Comparison of ENCODE assay signal across 12 mouse cellular contexts in the genomic region with DNA sequence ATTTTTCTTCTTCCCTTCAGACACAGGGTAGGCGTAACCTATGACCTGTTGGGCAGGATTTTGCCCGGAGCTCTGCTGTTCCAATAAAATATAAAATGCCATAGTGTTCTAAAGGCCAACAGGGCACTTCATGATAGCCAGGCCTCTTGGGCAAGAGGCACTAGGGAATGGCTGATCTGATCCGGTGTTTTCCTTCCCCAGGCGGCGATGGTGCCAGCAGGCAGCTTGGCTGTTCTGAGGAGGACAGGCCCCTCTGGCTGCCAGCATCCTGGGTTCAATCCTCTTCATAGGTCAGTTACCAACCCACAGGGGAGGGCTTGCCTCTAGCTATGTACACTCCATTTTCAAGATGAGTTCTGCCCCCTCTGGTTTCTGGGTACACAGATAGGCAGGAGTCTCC. TPM values are rescaled to one million over a fixed set of nuclear protein-coding genes. Genes with fewer than 3 reads are reported as not detected.
A peak's percentile ranks its signal among the peaks of the same experiment; 100 is the strongest.
DNase-seq lines count a peak whose midpoint lies in the region; ATAC-seq and TF ChIP-seq lines count a peak whose summit lies in the region.
"Had no signal": no experiment of that assay in that cellular context is flagged by ENCODE, and none has a peak within 500 bp of the region (broad histone marks: within the 10 kb centered on the region; RNA-seq: fewer than 3 reads in every experiment).

No protein-coding gene starts in this region.

- no peaks in the 10 kb centered on the region for H3K27me3 ChIP-seq in intestine, postnatal 0 days (replicated peaks; ENCODE audit: control insufficient read depth, insufficient read depth, low read length)
- no peaks in the 10 kb centered on the region for H3K27me3 ChIP-seq in intestine, embryonic 16.5 days (replicated peaks; ENCODE audit: control insufficient read depth, insufficient read depth, low read length)
- no peaks in the 10 kb centered on the region for H3K27me3 ChIP-seq in midbrain, embryonic 16.5 days (ENCODE audit: control insufficient read depth, insufficient read depth, low read depth, low read length)
- peaks cover 6% of the 10 kb centered on the region for H3K27me3 ChIP-seq in midbrain, embryonic 10.5 days (ENCODE audit: low read depth, poor library complexity, severe bottlenecking)
- no peaks in the 10 kb centered on the region for H3K27me3 ChIP-seq in stomach, embryonic 16.5 days (ENCODE audit: control insufficient read depth, insufficient read depth, low read length)

- no peak overlapping the region for H3K9ac ChIP-seq in intestine, postnatal 0 days (ENCODE audit: low read depth, low read length)
- no peak overlapping the region for H3K9ac ChIP-seq in intestine, embryonic 16.5 days (ENCODE audit: low read depth, low read length)
- H3K9ac ChIP-seq in midbrain, embryonic 16.5 days (ENCODE audit: low read depth, low read length): no peak overlapping the region
- H3K9ac ChIP-seq in stomach, embryonic 16.5 days (ENCODE audit: low read length): peak overlapping the region; percentile 11; the same call in 1 of the 2 replicates

- no peaks in the 10 kb centered on the region for H3K9me3 ChIP-seq in intestine, postnatal 0 days (ENCODE audit: control insufficient read depth)
- no peaks in the 10 kb centered on the region for H3K9me3 ChIP-seq in intestine, embryonic 16.5 days (ENCODE audit: control insufficient read depth, low read length)
- H3K9me3 ChIP-seq in midbrain, embryonic 16.5 days (replicated peaks; ENCODE audit: control insufficient read depth, low read length, poor library complexity, severe bottlenecking): 0 out of 2 replicates have a peak, but pooled peaks cover 2% of the 10 kb centered on the region
- no peaks in the 10 kb centered on the region for H3K9me3 ChIP-seq in midbrain, embryonic 10.5 days (replicated peaks)
- no peaks in the 10 kb centered on the region for H3K9me3 ChIP-seq in stomach, embryonic 16.5 days (replicated peaks; ENCODE audit: control insufficient read depth, low read length)

- WGBS in intestine, postnatal 0 days: 50% methylated on average over 5 of the region's 5 CpGs
- WGBS in intestine, embryonic 16.5 days: 73% methylated on average over 5 of the region's 5 CpGs
- 57% methylated on average over 5 of the region's 5 CpGs for WGBS in midbrain, embryonic 16.5 days
- WGBS in midbrain, embryonic 10.5 days: 80% methylated on average over 5 of the region's 5 CpGs
- whole genome bisulfite sequencing in stomach, embryonic 16.5 days: 79% methylated on average over 5 of the region's 5 CpGs

- ATAC-seq in intestine, postnatal 0 days: peak; percentile 20
- no peak for ATAC-seq in intestine, embryonic 16.5 days
- no peak for ATAC-seq in midbrain, embryonic 16.5 days
- ATAC-seq in stomach, embryonic 16.5 days (ENCODE audit: insufficient read depth, low FRiP score): no peak
- ATAC-seq in inflammation-experienced regulatory T-cells, adult 6 months: no peak

- no peak overlapping the region for H3K4me2 ChIP-seq in intestine, postnatal 0 days (replicated peaks; ENCODE audit: low read depth)
- H3K4me2 ChIP-seq in intestine, embryonic 16.5 days (ENCODE audit: low read depth, low read length): no peak overlapping the region
- no peak overlapping the region for H3K4me2 ChIP-seq in midbrain, embryonic 16.5 days (ENCODE audit: low read length)
- H3K4me2 ChIP-seq in stomach, embryonic 16.5 days (ENCODE audit: low read depth, low read length): no peak overlapping the region

- H3K36me3 ChIP-seq in intestine, postnatal 0 days (ENCODE audit: control insufficient read depth, insufficient read depth): peaks cover 4% of the 10 kb centered on the region; the same call in 1 of the 2 replicates
- no peaks in the 10 kb centered on the region for H3K36me3 ChIP-seq in intestine, embryonic 16.5 days (ENCODE audit: control insufficient read depth, insufficient read depth, low read length)
- H3K36me3 ChIP-seq in midbrain, embryonic 16.5 days (ENCODE audit: control insufficient read depth, insufficient read depth, low read length): no peaks in the 10 kb centered on the region
- H3K36me3 ChIP-seq in midbrain, embryonic 10.5 days: no peaks in the 10 kb centered on the region
- H3K36me3 ChIP-seq in stomach, embryonic 16.5 days (ENCODE audit: control insufficient read depth, insufficient read depth, low read length): no peaks in the 10 kb centered on the region

- TF ChIP-seq CTCF in intestine, postnatal 0 days (IDR thresholded peaks at IDR 0.05; ENCODE audit: low read depth): no peak

- DNase-seq in midbrain, embryonic 10.5 days (ENCODE audit: low spot score): no peak
- peak; percentile 53 for DNase-seq in fibroblast of lung, adult 2 months (ENCODE audit: low read depth)
- DNase-seq: cerebellum, adult 9-10 months; spleen, adult 18-20 months; thymus, postnatal 25 days had no signal

- 0 out of 2 replicates have a peak, but pooled peaks cover 6% of the 10 kb centered on the region for H3K4me1 ChIP-seq in intestine, postnatal 0 days (replicated peaks; ENCODE audit: control insufficient read depth, insufficient read depth, low read length)
- H3K4me1 ChIP-seq in intestine, embryonic 16.5 days (ENCODE audit: control insufficient read depth, insufficient read depth, low read length): peaks cover 19% of the 10 kb centered on the region
- no peaks in the 10 kb centered on the region for H3K4me1 ChIP-seq in midbrain, embryonic 16.5 days (ENCODE audit: control insufficient read depth, insufficient read depth, low read length)
- peaks cover 17% of the 10 kb centered on the region for H3K4me1 ChIP-seq in midbrain, embryonic 10.5 days
- H3K4me1 ChIP-seq in stomach, embryonic 16.5 days (ENCODE audit: control insufficient read depth, insufficient read depth, low read length): peaks cover 8% of the 10 kb centered on the region
- H3K4me1 ChIP-seq: megakaryocyte, embryonic 14.5 days had no signal

- no peak overlapping the region; the same call in 1 of the 2 replicates for H3K27ac ChIP-seq in intestine, postnatal 0 days (ENCODE audit: low read depth, low read length)
- no peak overlapping the region for H3K27ac ChIP-seq in intestine, embryonic 16.5 days (ENCODE audit: low read length)
- H3K27ac ChIP-seq in midbrain, embryonic 16.5 days (ENCODE audit: low read length): 0 out of 2 replicates have a peak overlapping the region, but pooled peaks have one; percentile 18
- H3K27ac ChIP-seq in midbrain, embryonic 10.5 days (replicated peaks): no peak overlapping the region
- H3K27ac ChIP-seq in stomach, embryonic 16.5 days (ENCODE audit: low read length): no peak overlapping the region

- H3K4me3 ChIP-seq in intestine, postnatal 0 days (ENCODE audit: low read depth, low read length): no peak overlapping the region
- no peak overlapping the region for H3K4me3 ChIP-seq in intestine, embryonic 16.5 days (ENCODE audit: low read length)
- H3K4me3 ChIP-seq in midbrain, embryonic 16.5 days (ENCODE audit: low read depth, low read length): no peak overlapping the region
- no peak overlapping the region for H3K4me3 ChIP-seq in midbrain, embryonic 10.5 days
- H3K4me3 ChIP-seq in stomach, embryonic 16.5 days (replicated peaks; ENCODE audit: low read length): no peak overlapping the region
- H3K4me3 ChIP-seq: erythroblast, embryonic 14.5 days; megakaryocyte, embryonic 14.5 days had no signal

RNA-seq across cellular contexts. Expression of gene Clmn, which starts 6.1 kb away (rescaled TPM):
- polyA plus RNA-seq in intestine, postnatal 0 days (2015; fragmentation: Nextera tagmentation; extraction: Ambion mirVana): 8.8 and 9.3 TPM in 2 replicates
- 2.9 and 3.0 TPM in 2 replicates for polyA plus RNA-seq in intestine, embryonic 16.5 days (2015; fragmentation: Nextera tagmentation; extraction: Ambion mirVana)
- 0.97 and 1.7 TPM in 2 replicates for polyA plus RNA-seq in midbrain, embryonic 16.5 days (2015; fragmentation: Nextera tagmentation; extraction: Ambion mirVana)
- 1.7 and 1.9 TPM in 2 replicates for polyA plus RNA-seq in midbrain, embryonic 10.5 days (2016; fragmentation: Nextera tagmentation; extraction: Ambion mirVana)
- polyA plus RNA-seq in stomach, embryonic 16.5 days (2015; fragmentation: Nextera tagmentation; extraction: Ambion mirVana): 2.3 and 2.5 TPM in 2 replicates
- under 1 TPM in 2 of 3 experiments, not detected in 1; 0.04 to 0.19 TPM for polyA plus RNA-seq in inflammation-experienced regulatory T-cells, adult 6 months (2017; shearing (Covaris generic))
